Mouse (Mus musculus) heart, postnatal 10 days (tissue): Measurements from ENCODE around the gene Fam163b. TPM values are rescaled to one million over a fixed set of nuclear protein-coding genes. Genes with fewer than 3 reads are reported as not detected.

ENCODE experiments used
- DNase-seq, 2 experiments: peaks; one replicate each; pipeline ENCODE4 v3.0.0; 2021
- intact Hi-C: fragments of 180-260 bp; cut with DNase I; formaldehyde crosslinking; loops from one replicate; pipeline ENCODE4 v1.15.1; 2025
- total RNA-seq, 2 experiments: library from RNA; stranded (reverse); gene quantifications; 2 replicates each; pipeline ENCODE4 v1.2.3; 2021

The Fam163b gene
- total RNA-seq, 2 experiments from 2014 or later, result 0.37 to 0.38 TPM

DNA sequence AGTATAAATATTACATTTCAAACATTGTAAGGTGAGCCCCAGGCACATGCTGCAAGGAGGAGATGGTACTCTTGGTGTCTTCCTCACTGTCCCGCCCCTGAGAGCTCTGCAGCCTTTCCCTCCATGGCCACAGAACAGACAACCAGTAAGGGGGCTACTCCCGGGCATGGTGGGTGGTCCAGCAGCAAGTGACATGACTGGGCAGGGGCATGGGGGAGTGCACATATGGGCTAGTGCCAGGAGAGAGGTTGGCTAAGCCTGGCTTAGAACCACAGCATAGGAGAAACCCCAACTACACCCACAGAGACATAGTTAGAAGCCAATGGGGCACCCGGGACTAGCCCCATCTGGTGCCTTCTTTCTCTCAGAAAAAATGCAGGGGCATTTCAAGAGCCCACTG lies 6.0 kb downstream of the Fam163b start:
- DNase-seq, result no peak
- intact Hi-C loops, result no loop called here

DNA sequence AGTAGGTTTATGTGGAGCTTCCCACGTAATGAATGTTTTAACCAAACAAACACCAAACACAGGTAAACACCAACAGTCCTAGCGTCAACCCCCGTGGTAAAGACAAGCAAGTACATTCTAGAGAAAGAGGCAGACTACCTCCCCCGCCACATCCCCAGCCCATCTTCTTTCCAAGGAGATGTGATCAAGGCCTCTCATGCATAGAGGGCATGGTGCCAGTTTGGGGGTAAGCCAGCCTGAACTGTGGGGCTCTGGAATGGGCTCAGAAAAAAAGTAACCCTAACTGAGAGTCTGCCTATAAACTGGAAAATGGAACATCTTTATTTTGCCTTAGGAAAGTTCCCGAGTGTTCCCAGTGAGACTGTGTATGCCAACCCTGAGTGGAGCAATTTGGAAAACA lies 6.4 kb downstream of the Fam163b start:
- intact Hi-C loops, result no loop called here
- DNase-seq, result no peak

DNA sequence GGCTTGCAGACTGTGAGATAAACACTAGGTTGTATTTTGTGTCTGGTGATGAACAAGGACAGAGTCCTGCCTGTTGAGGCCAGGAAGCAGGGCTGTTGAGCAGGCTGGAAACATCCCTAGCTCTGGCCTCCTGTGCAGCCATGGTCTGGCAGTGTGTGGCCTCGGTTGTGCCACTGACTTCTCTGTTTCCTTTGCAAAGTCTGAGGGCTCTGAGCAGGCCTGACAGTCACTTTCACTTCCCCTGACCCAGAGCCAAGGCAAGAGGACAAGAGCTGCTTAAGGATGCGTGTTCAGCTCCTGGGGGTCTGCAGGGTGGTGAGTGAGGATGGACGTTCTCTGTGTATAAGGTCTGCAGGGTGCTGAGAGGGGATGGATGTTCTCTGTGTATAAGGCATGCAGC lies 13.3 kb downstream of the Fam163b start:
- no peak for DNase-seq
- intact Hi-C loops, result no loop called here

DNA sequence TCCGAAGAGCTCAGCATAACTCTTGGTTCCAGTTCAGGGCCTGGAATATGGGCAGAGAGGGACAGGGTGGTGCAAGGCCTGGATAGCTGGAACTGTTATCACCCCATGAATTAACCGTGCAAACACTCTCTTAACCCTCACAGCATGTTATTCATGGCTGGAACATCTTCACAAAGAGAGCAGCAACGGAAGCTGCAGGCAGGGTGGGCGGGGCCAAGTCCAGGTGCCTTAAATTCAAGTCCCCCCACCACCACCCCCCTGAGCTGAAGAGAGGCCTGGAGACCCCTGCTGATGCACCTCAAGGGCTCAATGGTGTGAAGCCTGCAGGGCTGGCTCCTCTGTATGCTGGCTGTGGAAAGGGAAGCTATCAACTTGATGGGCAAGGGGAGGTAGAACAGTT lies 15.8 kb downstream of the Fam163b start:
- DNase-seq, result no peak
- intact Hi-C loops, result no loop called here

DNA sequence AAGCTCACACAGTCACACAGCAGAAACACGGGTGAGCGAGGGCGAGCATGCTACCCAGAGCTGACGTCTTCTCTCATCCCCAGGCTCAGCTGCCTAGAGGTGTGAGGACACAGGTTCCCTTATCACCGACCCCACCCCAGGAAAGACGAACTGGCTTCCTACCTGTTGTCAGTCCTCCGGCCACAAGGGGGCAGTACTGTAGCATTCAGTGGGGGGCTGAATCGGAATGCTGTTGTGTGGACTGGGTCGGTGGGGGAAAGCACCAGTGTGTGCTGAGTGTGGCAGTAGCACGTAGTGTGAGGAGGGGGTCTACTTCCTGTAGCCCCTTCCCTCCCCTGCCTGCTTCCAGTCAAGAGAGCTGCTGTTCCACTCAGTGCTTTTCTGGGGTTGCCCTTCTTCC lies 16.3 kb downstream of the Fam163b start:
- DNase-seq, result peak; percentile 48 to 75
- intact Hi-C loops, result no loop called here

DNA sequence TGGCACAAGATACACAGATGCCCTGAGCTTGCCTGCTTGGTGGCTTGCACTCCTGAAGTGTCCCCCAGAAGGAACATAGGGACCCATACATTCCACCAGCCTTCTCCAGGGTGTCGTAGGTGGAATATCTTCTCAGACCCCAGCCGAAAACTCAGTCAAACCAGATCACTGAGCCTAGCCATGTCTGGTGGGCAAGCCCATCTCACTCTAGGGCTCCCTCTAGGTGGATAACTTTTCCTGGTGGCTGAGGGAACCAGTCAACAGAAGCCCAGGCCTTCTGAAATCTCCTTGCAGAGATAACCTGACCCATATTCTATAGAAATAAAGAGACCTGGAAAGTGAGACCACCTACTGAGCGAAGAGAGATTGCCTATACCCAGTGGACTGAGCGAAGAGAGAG lies 19.2 kb downstream of the Fam163b start:
- no peak for DNase-seq
- intact Hi-C loops, result loop anchor here (2.0 to 5.0 kb wide), 2 partner anchors 81 to 112 kb away; no protein-coding TSS in a partner anchor

DNA sequence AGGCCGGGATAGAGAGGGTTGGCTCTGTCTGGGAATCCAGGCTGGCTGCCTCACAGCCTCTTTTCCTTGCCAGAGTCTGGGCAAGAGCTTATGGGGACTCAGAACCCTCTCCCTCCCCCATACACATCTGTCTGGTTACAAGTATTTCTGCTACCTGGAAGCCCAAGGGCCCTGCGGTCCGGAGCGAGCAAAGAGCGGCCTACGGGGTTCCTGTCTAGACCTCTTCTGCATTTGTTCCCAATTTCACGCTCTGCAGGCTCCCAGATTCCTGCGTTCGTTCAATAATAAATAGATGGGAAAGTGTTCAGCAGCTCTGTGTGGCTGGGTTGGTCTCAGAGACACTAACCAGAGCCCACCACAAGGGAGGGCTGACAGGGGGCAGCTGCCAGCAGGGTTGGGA lies 19.7 kb downstream of the Fam163b start:
- intact Hi-C loops, result loop anchor here (2.0 to 5.0 kb wide), 2 partner anchors 80 to 112 kb away; no protein-coding TSS in a partner anchor
- DNase-seq, result no peak

DNA sequence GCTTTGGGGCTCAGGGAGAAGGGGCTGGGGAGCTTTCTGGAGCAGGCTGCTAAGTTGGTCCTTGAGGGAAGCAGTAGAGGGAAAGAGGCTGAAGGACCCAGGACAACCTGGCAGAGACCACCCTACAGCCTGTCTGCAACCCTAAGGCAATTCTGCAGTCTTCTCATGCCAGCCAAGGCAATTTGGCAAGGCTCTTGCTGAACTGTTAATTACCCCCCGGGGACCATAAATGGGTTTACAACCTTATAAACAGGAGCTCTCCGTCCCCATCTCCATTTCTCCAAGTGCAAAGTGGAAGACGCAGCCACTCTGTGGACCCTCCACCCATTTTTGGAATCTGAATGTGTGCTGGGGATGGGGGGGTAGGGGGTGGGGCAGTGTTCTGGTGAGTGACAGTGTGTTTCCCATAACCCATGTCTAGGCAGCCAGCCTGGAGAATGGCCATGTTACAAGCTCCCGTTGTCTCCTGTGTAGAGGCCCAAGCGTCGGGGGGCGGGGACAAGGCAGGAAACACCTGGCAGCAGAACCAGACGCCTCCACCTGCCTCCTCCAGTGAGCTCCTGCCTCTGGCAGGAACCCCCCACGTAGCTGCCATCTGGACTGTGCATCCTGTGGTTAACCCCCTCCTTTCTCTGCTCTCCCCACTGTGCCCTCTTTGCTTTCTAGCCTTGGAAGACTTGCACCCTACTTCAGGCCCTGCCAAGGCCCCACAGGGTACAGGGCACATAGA lies 20.5 kb downstream of the Fam163b start:
- intact Hi-C loops, result loop anchor here (2.0 to 5.0 kb wide), 3 partner anchors 45 to 113 kb away; no protein-coding TSS in a partner anchor
- DNase-seq, result peak in 1 of 2 experiments; percentile 43

DNA sequence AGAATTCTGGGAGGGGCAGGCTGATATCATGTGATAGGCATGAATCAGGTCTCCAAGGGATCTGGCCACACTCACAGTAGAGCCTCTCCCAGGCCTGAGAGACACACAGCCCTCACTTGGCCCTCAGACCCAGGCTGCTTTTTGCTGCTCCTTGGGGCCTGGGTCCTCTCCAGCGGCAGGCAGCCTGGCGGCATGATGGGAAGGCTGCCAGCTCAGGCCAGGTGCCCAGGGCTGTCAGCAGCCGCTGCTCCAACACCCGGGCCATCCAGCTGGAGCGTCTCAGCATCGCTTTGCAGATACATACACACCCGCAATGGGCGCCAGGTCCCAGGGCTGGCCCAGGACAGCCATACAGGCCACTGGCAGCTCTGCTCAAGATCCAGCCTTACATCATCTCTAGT lies 22.1 kb downstream of the Fam163b start:
- peak; percentile 88 to 91 for DNase-seq
- intact Hi-C loops, result loop anchor here (2.0 to 5.0 kb wide), 2 partner anchors 43 to 78 kb away; no protein-coding TSS in a partner anchor

DNA sequence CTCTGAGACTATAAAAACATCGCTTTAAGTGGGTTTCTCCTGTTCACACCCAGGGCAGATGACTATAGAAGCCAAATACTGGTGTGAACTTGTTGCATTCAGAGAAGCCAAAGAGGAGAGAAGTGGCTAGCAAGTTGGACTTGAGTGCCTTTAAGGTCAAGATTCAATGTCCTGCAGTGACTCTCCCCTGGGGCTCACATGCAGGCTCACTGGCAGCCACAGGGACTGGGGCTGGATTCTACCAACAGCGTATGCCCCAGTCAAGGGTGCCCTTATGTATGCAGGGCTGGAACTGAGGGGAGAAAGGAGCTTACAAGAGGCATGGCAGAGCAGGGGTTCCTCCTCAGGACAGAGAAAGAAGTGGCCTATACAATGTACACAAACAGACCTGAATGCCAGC lies 22.5 kb downstream of the Fam163b start:
- intact Hi-C loops, result loop anchor here (2.0 to 5.0 kb wide), 2 partner anchors 43 to 77 kb away; no protein-coding TSS in a partner anchor
- DNase-seq, result no peak

DNA sequence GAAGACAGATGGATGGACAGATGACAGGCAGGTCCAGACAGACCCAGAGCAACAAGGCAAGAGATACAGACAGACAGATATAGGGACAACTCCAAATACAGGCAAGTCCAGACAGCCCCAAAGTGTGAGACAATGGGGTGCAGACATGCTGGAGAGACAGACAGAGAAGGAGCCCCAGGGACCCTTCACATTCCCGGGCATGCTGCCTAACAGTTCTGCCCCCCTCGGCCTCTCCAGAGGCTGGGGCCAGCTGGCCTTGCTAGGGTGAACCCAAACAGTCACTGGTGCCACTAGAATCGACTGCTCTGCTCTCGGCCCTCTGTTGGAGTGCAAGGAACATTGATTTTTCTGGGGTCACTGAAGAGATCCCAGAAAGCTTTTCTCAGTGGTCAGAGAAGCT lies 23.8 kb downstream of the Fam163b start:
- no peak for DNase-seq
- intact Hi-C loops, result no loop called here

DNA sequence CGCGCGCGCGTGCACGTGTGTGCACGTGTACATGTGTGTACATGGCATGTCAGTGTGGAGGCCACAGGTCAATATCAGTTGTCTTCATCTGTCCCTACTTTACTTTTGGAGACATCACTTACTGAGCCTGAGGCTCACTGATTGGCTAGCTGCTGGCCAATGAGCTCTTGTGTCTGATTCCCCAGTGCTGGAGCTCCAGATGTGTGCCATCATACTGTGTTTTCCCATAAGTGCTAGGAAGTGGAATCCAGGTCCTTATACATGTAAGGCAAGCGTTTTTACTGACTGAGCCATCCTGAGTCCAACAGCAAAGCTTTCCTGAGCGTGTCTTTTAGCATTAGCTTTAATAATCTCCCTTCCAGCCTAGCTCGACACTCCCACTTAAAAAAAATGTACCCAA lies 28.1 kb downstream of the Fam163b start:
- intact Hi-C loops, result no loop called here
- no peak for DNase-seq

DNA sequence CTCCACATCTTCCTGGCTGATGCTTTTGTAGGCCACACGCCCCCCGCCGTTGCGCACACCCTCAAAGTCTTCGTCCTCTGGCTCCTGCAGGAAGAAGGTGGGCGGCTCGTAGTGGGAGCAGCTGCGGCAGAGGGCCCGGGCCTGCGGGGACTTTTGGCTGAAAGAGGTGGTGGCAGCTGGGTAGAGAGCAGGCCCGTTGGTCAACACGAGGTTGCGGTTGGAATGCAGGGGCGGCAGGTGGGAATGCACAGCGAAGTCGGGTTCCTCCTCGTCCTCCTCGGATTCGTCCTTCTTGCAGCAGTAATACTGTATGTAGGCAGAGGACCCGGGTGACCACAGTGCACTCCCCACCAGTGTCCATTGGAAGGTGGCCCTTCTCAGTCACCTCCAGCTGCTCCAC lies 29.7 kb downstream of the Fam163b start:
- DNase-seq, result no peak
- intact Hi-C loops, result no loop called here

DNA sequence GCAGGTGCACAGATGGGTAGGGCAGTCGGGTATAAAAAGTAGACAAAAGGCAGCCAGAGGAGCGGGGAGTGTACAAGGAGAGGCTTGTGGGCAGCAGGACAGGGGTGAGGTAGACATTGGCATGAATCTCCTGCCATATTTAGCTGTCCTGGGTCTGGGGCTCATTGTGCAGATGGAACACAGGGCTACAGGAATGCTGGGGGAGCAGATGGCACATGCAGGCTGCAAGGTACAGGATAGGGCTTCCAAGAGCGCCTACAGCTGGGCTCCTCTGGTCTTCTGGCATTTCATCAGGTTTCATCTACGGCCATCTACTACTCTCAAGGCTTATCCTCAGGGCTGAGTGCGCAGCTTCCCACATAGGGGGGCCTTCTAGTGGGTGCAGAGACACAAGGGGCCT lies 33.2 kb downstream of the Fam163b start:
- intact Hi-C loops, result no loop called here
- no peak for DNase-seq

DNA sequence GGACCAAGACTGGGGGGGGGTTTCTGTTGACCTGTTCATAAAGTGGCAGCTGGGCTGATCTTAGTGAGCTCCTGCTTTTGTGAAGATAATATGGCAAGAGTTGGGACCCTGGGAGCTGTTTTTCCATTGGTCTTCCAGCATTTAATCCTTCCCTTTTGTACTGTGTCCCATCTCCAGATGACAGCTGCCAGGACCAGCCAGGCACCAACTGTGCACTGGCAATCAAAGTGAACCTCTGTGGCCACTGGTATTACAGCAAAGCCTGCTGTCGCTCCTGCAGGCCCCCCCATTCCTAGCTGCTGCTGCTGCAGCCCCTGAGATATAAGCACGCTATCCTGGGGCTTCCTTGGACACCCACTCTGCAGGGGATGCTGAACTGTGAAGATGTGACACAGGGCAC lies 34.1 kb downstream of the Fam163b start:
- intact Hi-C loops, result no loop called here
- no peak for DNase-seq

DNA sequence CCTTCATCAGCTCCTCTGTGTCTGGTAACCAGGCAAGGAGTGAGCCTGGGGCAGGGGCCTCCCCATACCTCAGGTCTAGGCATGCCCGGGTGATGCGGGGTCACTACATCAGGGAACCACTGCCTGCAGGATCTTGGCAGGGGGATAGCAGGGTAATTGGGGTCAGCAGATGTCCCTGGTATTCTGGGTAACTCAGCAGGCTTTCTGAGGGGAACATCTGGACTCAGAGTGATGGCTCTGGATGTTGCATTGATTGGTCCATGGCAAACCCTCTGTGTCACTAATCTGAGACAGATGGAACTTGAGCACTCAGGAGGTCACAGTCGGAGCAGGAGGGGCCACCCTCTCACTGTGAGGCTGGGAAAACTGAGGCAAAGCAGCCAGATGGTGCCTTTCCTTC lies 35.5 kb downstream of the Fam163b start:
- intact Hi-C loops, result no loop called here
- DNase-seq, result no peak

DNA sequence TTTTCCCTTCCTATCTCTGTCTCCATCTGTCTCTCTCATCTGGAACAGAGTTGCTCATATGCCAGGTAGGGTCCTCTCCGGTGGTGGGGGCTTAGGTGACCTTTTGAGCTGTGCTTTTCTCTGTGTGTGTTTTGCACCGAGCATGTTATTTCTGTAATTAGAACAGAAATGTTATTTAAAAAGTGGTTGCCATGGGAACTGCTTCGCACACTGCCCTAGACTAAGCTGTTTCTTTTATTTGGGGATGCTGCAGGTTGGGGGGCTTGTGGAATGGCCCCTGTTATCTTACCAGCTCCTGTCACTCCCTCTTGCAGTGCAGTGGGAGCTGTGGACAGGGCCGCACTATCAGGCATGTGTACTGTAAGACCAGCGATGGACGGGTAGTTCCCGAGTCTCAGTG lies 38.7 kb downstream of the Fam163b start:
- DNase-seq, result no peak
- intact Hi-C loops, result no loop called here

DNA sequence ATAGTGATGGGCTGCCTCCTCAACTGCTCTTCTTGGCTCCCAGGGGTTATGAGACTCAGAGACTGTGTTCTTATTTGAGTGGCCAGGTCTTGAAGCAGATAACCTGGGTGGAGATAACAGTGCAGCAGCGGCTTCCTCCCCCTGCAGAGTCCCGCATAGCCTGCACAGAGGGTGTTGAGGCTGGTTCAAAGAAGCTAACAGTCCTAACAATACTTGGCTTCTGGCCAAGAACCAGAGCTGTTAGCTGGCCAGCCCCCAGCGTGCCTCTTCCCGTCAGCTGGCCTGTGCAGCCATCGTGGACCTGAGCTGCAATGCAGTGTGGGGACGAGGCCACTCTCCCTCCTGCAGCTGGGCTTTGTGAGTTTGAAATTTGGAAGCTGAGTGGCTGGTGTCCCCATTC lies 44.5 kb downstream of the Fam163b start:
- peak; percentile 69 to 79 for DNase-seq
- intact Hi-C loops, result no loop called here

DNA sequence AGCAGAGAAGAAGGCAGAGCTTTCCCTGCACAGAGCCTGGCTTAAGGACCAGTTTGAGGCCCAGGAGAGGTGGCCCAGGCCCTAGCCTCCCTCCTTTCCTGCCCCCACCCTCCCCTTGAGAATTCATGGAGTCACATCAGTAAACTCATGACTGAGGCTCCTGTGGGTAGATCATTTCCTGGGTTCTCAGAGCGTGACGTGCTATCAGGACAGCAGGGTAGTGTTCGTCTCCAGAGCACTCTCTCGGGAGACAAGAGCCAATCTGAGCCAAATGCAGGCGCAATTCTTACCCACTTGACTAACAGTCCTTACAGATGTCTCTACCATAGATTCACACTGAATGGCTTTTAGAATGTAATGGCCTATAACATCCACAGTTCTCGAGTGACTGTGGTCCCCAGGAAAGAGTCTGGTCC lies 45.0 kb downstream of the Fam163b start:
- intact Hi-C loops, result no loop called here
- DNase-seq, result no peak

DNA sequence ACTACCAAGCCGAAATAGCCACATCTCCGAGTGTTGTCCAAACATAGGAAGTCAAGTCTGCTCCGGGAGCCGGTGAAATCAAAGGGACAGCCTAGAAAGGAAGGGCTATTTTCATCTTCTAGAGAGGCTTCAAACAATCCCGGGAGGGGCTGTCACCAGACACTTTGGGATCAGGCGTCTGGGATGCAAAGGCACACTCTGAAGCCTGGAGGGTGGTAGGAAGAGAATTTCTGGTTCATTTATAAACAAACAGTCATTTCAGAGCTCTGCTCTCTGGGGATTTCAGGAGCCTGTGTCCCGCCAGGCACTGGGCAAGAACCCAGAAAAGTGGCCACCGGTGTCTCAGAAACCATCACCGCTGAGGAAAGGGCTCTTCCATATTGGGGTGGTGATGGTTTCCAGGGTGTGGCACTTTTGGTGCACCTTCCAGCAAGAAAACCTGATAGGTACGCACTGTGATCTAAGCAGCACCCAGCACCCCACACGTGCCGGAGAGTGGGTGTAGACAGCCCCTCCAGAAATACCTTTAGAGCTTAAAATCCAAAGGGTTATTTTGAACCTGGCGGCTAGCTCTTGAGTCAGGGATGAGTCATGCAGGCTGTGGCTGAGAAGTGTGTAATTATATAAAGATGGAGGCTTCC lies 45.8 kb downstream of the Fam163b start:
- intact Hi-C loops, result loop anchor here (1.0 kb wide), 1 partner anchor 8 kb away; no protein-coding TSS in a partner anchor
- DNase-seq, result peak in 1 of 2 experiments; percentile 38

DNA sequence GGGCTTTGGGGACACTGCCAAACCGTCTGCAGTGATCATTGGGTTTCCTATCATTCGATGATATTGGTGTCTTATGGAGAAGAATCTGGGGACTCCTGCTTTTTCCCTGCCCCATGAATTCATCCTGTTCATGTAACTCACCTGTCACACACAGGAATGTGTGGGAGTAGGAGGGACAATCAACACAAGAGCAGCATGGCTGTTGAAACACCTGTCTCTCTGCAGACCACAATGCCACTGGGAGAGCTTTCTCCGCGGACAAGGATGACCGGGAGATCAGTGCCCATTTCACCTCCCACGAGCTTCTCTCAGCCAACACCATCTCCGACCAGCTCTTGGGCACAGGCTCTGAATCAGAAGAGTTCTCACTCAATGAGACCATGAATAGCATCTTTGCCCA lies 47.1 kb downstream of the Fam163b start:
- DNase-seq, result no peak
- intact Hi-C loops, result no loop called here

DNA sequence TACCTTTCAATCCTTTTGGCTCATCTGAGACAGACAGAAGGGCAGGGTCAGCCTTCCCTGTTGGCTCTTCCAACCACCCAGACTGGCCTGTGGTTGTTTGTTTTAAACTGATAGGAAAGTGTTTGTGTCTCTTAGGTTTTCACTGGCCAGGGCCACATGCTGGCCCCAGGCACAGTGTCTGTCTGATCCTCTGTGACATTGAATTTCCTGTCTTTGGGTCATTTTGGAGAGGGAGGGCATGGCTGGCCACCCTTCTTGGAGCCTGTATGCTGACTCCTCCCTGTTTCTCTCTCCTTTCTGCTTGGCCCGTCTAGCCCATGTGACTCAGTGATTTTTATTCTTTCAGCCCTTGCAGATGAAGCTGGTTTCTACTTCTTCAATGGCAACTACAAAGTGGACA lies 53.1 kb downstream of the Fam163b start:
- no peak for DNase-seq
- intact Hi-C loops, result no loop called here
